Mouse (Mus musculus): ENCODE measurements at regions not wholly inside any gene's neighbourhood (a gene's known extent, or its start where the extent isn't known, plus 50 kb on each side); places are given as distances from the start of the nearest gene placed in this dataset.

DNA sequence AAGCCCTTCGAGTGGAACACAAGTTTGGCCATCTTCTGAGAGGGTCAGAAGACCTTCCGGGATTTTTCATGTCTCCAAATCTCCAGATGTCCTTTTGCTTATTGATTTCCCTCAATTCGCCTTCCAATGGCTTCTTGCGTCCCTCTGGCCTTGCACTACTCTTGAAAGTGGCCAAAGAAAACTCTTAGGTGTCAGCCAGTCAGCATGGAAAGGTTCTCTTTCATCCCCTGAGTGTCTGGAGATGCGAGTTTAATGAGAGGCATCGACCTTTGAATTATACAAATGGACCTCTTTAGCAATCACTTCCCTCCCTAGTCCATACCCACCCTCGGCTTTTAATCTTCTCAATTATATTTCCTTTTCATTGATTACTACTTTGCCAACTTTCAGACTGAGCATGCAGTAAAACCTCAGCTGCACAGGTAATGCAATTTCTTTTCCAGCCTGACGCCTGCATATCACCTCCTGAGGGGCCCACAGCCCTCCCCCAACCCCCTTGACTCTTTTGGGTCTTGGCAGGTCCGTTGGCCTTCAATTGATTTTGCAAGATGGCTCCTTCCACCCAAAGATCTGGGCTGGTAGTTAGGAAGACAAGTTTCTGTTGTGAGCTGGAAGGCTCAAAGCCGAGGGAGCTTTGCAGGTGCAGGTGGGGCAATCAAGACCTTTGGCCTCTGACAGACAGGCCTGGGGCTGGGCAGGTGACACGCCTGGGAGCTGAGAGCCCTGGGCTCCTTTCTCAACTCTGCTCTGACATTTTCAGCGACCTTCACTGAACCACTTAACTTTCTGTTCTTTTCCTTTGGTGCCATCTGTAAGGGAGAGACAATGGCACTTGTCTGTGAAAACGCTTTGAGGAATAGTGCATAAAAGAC, 461.8 kb downstream of the Ccdc171 start:
- DNase-seq (ENCODE audit: low spot score in 2 of 2) = no peak

DNA sequence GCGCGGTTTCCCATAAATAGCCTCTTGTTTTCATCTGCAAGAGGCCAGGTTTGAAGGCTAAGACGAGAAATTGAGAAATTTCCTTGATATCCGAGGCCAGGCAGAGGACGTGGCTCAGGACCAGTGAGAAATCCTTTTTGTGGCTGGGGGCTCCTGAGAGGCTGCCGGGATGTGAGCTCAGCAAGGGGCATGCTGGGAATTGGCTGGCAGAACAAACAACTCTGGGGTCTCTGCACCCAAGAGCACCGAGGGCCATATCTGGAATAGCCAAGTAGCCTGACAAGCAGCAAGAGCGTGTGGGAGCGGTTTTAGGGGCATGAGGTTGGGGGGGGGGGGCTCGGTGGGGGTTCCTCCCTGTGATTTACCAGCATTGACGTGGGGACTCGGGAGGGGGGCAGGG, 462.5 kb downstream of the Ccdc171 start:
- no peak for DNase-seq (ENCODE audit: low spot score in 2 of 2)

DNA sequence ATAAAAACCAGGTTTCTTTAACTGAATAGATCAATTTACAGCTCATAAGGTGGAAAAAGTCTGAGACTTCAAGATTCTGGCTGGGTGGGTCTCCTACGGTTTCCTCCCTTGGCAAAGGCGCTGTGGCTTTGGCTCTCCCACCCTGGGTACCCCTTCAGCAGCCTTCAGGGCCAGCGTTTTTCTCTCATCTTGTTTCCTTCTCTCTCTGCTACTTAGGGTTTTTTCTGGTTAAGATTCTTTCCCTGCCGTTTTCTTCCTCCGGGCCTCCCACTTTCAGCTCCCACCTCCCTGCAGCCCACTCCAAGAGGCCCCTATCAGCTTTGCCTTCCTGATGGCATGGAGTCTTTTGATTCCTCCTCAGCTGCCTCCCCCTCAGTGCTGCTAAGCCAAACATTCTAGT, 463.0 kb downstream of the Ccdc171 start:
- no peak for DNase-seq (ENCODE audit: low spot score in 2 of 2)

DNA sequence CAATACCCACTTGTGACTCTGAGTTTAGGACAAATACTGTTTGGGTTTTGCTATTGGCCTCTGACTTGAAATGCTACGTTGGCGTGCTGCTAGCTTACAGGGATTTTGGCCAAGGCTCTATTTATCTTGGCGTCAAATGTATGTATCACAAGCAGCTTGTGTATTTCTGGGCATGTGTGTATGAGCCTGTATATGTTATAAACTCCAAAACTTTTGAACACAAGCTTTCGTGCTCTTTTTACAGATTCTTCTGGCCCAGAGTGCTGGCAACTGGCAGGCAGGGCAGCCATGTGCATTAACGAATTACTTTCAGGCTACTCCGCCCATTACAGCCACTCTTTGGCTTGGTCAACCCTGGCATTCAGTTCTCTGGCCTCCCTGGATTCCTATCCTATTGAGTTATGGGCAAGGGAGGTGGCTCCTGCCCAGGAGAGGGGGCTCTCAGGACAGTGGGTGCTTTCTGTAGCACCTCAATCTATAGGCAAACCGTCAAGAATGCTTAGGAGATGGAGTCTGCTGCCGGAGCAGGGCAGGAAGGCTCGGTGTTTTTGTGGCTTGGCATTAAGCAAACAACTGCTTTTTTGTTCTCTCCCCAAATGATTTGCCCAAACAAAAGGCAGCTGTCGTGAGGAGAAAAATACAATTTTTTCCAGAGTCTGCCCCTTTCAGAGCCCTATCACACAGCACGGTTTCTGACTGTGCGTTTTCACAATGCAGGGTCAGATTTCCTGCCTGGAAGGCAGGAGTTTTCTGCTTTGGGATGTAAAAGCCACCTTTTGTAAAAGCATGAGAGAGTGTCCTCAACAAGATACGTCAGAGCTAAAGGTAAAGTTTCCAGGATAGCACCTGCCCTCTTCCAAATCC, 465.0 kb downstream of the Ccdc171 start:
- DNase-seq (ENCODE audit: low spot score in 2 of 2) = no peak

DNA sequence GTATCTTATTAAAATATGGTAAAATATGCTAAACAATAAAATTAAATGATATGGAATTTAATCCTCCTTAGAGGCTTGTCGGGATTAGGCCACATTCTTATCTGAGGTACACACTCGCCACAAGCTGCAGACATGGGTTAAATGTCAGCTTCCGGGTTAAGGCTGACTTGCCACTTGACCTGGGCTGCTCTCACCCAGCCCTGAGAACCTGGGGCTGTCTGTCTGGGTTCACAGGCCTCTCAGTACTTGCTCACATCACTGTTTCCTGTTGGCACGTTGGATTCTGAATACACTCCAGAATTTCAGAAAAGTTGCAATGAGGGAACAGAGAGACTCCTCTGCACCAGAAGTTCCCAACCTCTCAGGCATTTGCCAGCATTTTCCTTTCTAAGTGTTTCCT, 465.9 kb downstream of the Ccdc171 start:
- no peak for DNase-seq (ENCODE audit: low spot score in 2 of 2)

DNA sequence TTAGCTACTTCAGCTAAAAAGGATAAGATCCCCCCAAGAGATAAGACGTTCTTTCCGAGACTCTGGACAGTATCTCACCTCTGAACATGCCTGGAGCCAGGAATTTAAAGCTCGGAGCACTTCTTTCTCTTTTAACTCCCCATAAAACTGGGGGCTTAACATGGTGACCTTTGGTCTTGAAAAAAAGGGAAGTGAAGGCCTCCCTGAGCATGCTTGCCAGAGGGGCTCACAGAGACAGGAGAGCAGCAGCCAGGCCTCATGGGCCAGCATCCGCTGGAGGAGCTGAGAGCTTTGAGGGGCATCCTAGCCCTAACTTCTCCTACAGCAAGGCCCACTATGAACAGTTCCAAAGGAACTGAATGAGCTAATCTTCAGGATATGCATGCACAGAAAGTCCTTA, 471.7 kb downstream of the Ccdc171 start:
- DNase-seq (ENCODE audit: low spot score in 2 of 2) = no peak

GRCm38 (mm10) chr4:84001645-84002044, 476.3 kb downstream of the Ccdc171 start:
- DNase-seq (ENCODE audit: low spot score in 2 of 2) = no peak

- DNase-seq (ENCODE audit: low spot score in 2 of 2) = no peak
These were observed 478.9 kb downstream of the Ccdc171 start for GRCm38 (mm10) chr4:84004055-84004778.

- DNase-seq (ENCODE audit: low spot score in 2 of 2) = no peak
These were observed 479.5 kb downstream of the Ccdc171 start for GRCm38 (mm10) chr4:84004786-84005382.

- DNase-seq (ENCODE audit: low spot score in 2 of 2) = no peak
These were observed 486.6 kb downstream of the Ccdc171 start for GRCm38 (mm10) chr4:84011941-84012340.

- no peak for DNase-seq (ENCODE audit: low spot score in 2 of 2)
These were observed 489.8 kb downstream of the Ccdc171 start for GRCm38 (mm10) chr4:84015139-84015538.

- no peak for DNase-seq (ENCODE audit: low spot score in 2 of 2)
These were observed 490.3 kb downstream of the Ccdc171 start for GRCm38 (mm10) chr4:84015552-84016169.

- no peak for DNase-seq (ENCODE audit: low spot score in 2 of 2)
These were observed 492.8 kb downstream of the Ccdc171 start for GRCm38 (mm10) chr4:84018135-84018534.

- DNase-seq (ENCODE audit: low spot score in 2 of 2) = no peak
These were observed 493.4 kb downstream of the Ccdc171 start for GRCm38 (mm10) chr4:84018774-84019173.

DNA sequence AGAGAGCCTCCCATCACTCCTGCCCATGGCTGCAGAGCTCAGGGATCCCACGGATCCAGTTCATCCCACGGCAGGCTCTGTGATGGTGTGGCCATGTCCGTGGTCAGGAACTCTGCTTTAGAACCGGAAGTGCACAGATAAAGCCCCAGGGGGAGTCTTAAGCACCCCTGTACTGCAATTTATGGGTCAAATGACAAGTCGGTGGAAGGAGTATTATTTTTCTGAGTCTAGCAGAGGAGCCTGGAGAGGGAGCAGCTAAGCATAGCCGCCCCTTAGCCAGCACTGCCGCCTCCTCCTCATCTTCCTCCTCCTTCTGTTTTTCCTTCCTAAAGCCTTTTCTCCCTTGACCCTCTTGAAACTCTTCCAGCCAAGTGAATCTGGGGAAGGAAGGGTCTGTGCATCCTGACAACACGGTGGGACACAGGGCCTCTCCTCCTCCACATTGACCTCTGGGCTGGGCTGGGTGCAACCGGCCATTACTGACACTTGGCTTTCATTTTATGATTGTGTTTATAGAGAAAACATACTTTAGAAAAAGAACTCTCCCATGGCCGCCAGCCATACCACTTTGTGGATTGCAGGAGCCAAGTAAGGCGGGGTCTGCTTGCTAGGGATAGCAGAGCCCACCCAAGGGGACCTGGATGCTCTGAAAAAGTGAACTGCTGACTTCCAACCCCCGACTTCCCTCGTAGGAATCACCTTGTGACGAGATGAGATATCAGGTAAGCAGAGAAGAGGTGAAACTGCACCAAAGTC, 494.3 kb downstream of the Ccdc171 start:
- no peak for DNase-seq (ENCODE audit: low spot score in 2 of 2)

DNA sequence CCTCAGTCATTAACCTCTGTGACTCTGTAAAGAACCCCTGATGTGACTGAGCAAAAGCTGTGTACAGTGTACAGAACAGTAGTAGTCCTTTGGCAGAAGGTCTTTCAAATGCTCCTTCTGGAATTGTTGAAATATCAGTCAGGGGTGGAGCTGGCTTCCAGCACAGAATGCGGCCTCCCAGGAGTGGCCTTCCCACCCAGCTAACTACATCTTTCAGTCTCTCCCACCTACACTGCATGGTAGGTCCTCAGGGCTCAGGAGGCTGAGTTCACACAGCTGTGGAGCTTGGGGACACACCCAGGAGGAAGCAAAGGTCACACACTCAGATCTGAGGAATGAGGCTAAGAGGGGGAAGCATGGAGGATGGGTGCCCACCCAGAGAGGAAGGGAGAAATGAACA, 495.3 kb downstream of the Ccdc171 start:
- DNase-seq (ENCODE audit: low spot score in 2 of 2) = no peak

GRCm38 (mm10) chr4:84022323-84022722, 497.0 kb downstream of the Ccdc171 start:
- peak; percentile 7 to 46 for DNase-seq (ENCODE audit: low spot score in 2 of 2)

GRCm38 (mm10) chr4:84026144-84026543, 500.8 kb downstream of the Ccdc171 start:
- DNase-seq (ENCODE audit: low spot score in 2 of 2) = no peak

DNA sequence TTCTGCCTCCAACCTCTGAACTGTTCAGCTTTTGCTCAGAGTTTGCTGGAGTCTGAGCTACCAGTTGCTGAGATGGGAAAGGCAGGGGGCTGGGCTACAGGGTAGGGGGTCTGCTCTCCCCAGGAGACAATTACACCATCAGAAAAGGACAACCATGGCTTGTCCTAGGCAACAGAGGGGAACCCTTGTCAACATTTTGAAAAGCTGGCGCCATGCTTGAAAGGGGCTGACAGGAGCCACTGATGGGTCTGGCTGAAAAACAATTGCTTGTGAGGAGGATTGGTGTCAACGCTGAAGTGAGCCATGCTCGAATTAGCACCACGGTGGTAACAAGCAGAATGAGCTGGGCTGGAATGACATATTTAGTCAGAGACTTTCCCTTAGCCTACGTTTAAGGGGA, 502.8 kb downstream of the Ccdc171 start:
- no peak for DNase-seq (ENCODE audit: low spot score in 2 of 2)

DNA sequence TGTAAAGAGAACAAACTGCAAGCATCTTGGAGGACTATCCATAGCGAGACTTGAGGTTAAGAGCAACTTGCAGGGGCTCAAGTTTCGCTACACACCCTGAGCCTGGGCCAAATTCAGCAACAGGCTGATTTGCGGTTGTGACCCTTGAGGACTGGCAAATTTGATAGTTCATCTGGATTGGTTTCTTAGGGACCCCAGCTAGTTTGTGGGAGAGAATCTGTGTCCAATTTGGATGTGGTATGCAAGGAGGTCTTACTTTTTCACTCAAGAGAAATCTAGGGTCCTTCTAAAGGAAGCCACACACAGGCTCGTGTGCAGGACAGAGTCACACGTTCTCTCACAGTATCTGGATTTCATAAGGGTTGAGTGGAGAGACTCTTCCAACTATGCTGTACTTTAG, 505.6 kb downstream of the Ccdc171 start:
- DNase-seq (ENCODE audit: low spot score in 2 of 2) = no peak

DNA sequence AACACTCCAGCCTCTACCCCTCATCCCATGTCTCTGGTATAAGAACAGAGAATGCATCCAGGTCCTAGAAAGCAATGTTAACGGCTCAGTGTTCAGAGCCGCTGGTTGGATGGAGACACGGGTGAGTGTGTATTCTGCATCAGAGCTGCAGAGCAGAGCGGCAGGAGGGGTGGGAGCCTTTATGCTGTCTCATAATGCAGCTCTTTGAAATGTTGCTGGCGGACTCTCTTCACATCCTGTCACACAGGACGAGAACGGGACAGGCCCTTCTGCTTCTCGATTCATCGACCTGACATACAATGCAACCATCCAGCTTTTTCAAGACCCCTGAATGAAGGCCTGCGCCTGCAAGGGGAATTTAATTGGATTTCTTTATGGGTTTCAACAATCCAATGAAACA, 507.2 kb downstream of the Ccdc171 start:
- no peak for DNase-seq (ENCODE audit: low spot score in 2 of 2)
